Mouse (Mus musculus): ENCODE measurements around the gene Slc16a6. TPM values are rescaled to one million over a fixed set of nuclear protein-coding genes. Genes with fewer than 3 reads are reported as not detected.
A peak's percentile ranks its signal among the peaks of the same experiment; 100 is the strongest.

Slc16a6 gene
- polyA plus RNA-seq, 1 experiment from 2014 or later: 6.4 TPM

DNA sequence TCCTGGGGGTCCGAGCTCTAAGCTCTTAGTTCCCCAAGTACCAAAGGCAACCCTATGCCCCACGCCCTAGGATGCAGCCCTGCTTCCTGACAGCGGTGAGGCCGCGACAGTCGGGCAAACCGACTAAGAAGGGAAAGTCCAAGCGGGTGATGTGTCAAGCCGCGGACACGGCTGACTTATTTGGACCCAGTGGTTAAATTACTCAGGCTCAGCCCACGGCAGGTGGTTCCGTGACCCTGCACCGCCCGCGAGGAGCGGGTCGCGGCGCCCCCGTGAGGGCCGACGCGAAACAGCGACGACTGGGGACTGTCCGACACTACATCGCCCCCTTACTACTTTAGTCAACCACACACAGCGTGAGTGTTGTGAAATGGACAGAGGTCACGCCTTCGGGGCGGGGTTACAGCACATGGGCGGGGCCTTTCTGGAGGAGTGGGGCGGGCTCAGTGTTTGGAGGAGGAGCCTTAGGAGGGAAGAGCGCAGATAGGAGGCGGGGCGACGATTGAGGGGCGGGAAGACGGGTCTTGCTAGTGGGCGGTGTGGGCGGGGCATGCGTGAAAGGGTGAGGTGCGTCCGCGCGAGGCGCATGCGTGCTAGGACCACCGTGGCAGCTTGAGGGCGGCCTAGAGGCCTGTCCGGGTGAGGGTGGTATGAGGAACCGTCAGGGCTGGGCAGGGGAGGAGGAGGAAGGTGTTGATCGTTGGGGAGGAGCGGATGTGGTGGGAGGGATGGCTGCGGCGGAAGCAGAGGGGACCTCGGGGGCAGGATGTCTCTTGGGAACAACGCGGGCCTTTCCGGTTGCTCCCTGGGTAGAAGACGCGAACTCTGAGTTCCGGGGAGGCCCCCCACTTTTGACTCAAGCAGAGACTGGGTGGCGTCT lies 47.8 kb downstream of the Slc16a6 start, which contains the start of gene Amz2:
Gene Amz2, plus strand, starts transcription at position 555 of the 880 bp plus-strand sequence.
- Histone ChIP-seq H3K27ac (ENCODE audit: low read depth, low read length) (peak within 1 kb of the TSS; percentile 84), H3K4me3 (ENCODE audit: low read length) (peak within 1 kb of the TSS; percentile 69), H3K27me3 (replicated peaks; ENCODE audit: control insufficient read depth, insufficient read depth, low read length) (no peaks in the 10 kb centered on the region), H3K4me2 (ENCODE audit: low read length) (peak within 1 kb of the TSS; percentile 79), H3K4me1 (ENCODE audit: control insufficient read depth, insufficient read depth, low read depth, low read length) (peaks cover 5% of the 10 kb centered on the region), H3K36me3 (ENCODE audit: control insufficient read depth, insufficient read depth, low read length) (peaks cover 11% of the 10 kb centered on the region), H3K9ac (ENCODE audit: low read depth, low read length) (peak within 1 kb of the TSS; percentile 86), H3K9me3 (ENCODE audit: control insufficient read depth, low read length) (no peaks in the 10 kb centered on the region; the same call in 1 of the 2 replicates)
- peak; percentile 97 for ATAC-seq
- 1% methylated on average over 63 of the region's 65 CpGs for WGBS

DNA sequence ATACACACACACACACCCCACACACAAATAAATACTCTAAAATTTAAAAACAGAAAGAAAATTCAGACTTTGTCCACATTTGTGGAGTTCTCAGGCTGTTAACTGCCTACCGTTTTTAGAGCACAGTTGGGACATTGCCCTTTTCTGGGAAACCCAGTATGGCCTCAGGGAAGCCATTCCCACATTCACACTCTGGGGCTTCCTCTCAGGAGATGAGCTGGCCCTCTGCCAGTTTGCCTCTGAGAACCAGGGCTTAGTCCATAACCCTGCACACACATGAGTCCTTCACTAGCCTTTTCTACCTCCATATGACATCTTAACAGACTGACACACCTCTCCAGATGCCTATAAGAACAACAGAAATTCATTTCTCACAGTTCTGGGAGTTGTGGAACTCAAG lies 50.1 kb downstream of the Slc16a6 start:
- H3K27ac ChIP-seq (ENCODE audit: low read depth, low read length): no peak overlapping the region
- no peaks in the 10 kb centered on the region for H3K27me3 ChIP-seq (replicated peaks; ENCODE audit: control insufficient read depth, insufficient read depth, low read length)
- no peaks in the 10 kb centered on the region for H3K36me3 ChIP-seq (ENCODE audit: control insufficient read depth, insufficient read depth, low read length)
- H3K4me1 ChIP-seq (ENCODE audit: control insufficient read depth, insufficient read depth, low read depth, low read length): peaks cover 5% of the 10 kb centered on the region
- ATAC-seq: no peak
- H3K4me3 ChIP-seq (ENCODE audit: low read length): no peak overlapping the region
- H3K9me3 ChIP-seq (ENCODE audit: control insufficient read depth, low read length): no peaks in the 10 kb centered on the region; the same call in 1 of the 2 replicates
- H3K4me2 ChIP-seq (ENCODE audit: low read length): no peak overlapping the region
- H3K9ac ChIP-seq (ENCODE audit: low read depth, low read length): no peak overlapping the region
- 67% methylated on average over 1 of the region's 1 CpGs for WGBS

DNA sequence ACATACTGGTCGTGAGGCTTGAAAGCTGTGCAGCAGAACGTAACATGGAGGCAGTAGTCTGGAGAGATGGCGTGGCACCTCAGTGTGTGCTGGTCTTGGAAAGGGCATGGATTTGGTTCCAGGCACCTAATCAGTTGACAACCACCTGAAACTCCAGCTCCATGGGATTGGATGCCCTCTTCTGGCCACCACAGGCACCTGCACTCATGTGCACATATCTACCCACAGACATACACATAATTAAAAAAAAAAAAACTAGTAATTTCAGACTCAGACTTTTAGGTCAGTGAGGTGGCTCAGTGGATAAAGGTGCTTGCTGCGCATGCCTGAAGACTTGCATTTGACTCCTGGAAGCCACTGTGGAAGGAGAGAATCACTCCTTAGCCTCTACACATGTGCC lies 51.1 kb downstream of the Slc16a6 start:
- ATAC-seq: no peak

DNA sequence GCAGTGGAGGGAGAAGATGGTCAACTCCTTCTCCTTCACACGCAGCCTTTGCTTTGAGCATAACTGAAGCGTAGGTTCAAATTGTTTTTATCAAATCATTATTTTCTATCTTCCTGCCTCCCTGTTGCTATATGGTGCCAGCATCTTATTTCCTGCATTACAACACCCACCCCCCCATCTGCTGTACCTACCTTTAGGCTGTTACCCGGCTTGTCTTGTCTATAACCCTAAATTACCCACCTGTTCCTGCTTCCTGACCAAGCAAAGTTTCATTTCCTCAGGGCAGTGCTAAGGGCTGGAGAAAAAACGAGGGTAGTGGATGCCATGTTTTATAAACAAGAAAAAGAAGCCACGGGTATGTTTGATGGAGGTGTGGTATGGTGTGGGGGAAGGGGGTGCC lies 52.2 kb downstream of the Slc16a6 start:
- WGBS: 84% methylated on average over 5 of the region's 5 CpGs
- Histone ChIP-seq H3K9ac (ENCODE audit: low read depth, low read length) (no peak overlapping the region), H3K4me3 (ENCODE audit: low read length) (no peak overlapping the region), H3K4me1 (ENCODE audit: control insufficient read depth, insufficient read depth, low read depth, low read length) (no peaks in the 10 kb centered on the region), H3K36me3 (ENCODE audit: control insufficient read depth, insufficient read depth, low read length) (no peaks in the 10 kb centered on the region), H3K27me3 (replicated peaks; ENCODE audit: control insufficient read depth, insufficient read depth, low read length) (no peaks in the 10 kb centered on the region), H3K4me2 (ENCODE audit: low read length) (no peak overlapping the region), H3K27ac (ENCODE audit: low read depth, low read length) (no peak overlapping the region), H3K9me3 (ENCODE audit: control insufficient read depth, low read length) (no peaks in the 10 kb centered on the region; the same call in 1 of the 2 replicates)
- no peak for ATAC-seq

More for the DNA sequence above, 51.1 kb downstream of the Slc16a6 start:
- H3K36me3 ChIP-seq (ENCODE audit: control insufficient read depth, insufficient read depth, low read length): no peaks in the 10 kb centered on the region
- H3K9me3 ChIP-seq (ENCODE audit: control insufficient read depth, low read length): no peaks in the 10 kb centered on the region; the same call in 1 of the 2 replicates
- 98% methylated on average over 4 of the region's 4 CpGs for WGBS
- H3K9ac ChIP-seq (ENCODE audit: low read depth, low read length): no peak overlapping the region
- H3K4me2 ChIP-seq (ENCODE audit: low read length): no peak overlapping the region
- H3K4me3 ChIP-seq (ENCODE audit: low read length): no peak overlapping the region
- H3K4me1 ChIP-seq (ENCODE audit: control insufficient read depth, insufficient read depth, low read depth, low read length): peaks cover 5% of the 10 kb centered on the region
- no peaks in the 10 kb centered on the region for H3K27me3 ChIP-seq (replicated peaks; ENCODE audit: control insufficient read depth, insufficient read depth, low read length)
- no peak overlapping the region for H3K27ac ChIP-seq (ENCODE audit: low read depth, low read length)

DNA sequence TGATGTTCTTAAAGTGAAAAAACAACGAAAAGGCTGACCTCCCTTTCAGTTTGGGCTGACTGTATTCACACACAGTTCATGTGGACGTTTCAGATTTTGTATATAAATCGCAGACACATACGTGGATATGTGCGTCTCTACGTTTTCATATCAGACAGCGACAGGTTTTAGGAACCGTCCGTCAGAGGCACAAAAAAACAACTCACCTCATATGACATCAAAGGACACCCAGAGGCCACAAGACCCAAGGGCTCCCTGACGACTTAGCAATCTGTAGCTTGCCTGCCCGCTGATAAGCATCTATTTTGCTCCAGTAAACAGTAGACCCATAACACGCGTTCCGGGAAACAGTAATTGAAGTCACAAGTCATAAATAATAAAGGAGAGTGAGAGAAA lies 52.8 kb downstream of the Slc16a6 start:
- no peak overlapping the region for H3K9ac ChIP-seq (ENCODE audit: low read depth, low read length)
- no peaks in the 10 kb centered on the region for H3K36me3 ChIP-seq (ENCODE audit: control insufficient read depth, insufficient read depth, low read length)
- H3K4me3 ChIP-seq (ENCODE audit: low read length): no peak overlapping the region
- no peak overlapping the region for H3K27ac ChIP-seq (ENCODE audit: low read depth, low read length)
- H3K9me3 ChIP-seq (ENCODE audit: control insufficient read depth, low read length): no peaks in the 10 kb centered on the region; the same call in 1 of the 2 replicates
- 86% methylated on average over 14 of the region's 14 CpGs for WGBS
- no peak for ATAC-seq
- H3K4me1 ChIP-seq (ENCODE audit: control insufficient read depth, insufficient read depth, low read depth, low read length): no peaks in the 10 kb centered on the region
- H3K27me3 ChIP-seq (replicated peaks; ENCODE audit: control insufficient read depth, insufficient read depth, low read length): no peaks in the 10 kb centered on the region
- H3K4me2 ChIP-seq (ENCODE audit: low read length): no peak overlapping the region

DNA sequence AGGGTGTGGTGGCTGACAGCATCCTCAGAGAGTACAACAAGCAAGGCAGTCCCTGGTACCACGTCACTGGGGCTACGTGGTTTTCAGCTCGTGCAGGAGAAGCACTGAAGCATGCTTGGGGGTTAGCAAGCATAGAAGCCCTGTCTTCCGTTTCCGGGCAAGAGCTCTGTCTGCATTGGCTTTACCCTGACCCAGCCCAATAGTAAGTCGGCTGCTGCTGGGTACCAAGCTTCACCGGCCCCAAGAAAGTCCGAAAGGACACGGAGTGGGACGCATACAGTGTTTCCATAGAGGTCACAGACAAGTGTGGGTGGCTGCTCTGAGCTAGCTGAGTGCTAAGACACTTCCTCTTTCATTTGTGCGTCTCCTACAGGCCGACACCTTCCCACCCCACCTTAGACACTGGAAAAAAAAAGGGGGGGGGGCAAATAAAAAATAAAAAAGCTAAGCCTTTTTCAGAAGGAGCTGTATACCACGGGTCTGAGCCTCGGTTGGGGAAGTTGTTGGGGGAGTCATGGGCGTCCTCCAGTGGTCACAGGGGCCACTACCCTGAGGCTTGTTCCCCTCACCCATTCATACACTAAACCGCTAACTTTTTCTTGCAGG lies 53.3 kb downstream of the Slc16a6 start:
- no peaks in the 10 kb centered on the region; the same call in 1 of the 2 replicates for H3K9me3 ChIP-seq (ENCODE audit: control insufficient read depth, low read length)
- no peak overlapping the region for H3K9ac ChIP-seq (ENCODE audit: low read depth, low read length)
- ATAC-seq: no peak
- no peaks in the 10 kb centered on the region for H3K36me3 ChIP-seq (ENCODE audit: control insufficient read depth, insufficient read depth, low read length)
- H3K4me2 ChIP-seq (ENCODE audit: low read length): no peak overlapping the region
- H3K27me3 ChIP-seq (replicated peaks; ENCODE audit: control insufficient read depth, insufficient read depth, low read length): no peaks in the 10 kb centered on the region
- no peak overlapping the region for H3K4me3 ChIP-seq (ENCODE audit: low read length)
- H3K27ac ChIP-seq (ENCODE audit: low read depth, low read length): no peak overlapping the region
- H3K4me1 ChIP-seq (ENCODE audit: control insufficient read depth, insufficient read depth, low read depth, low read length): no peaks in the 10 kb centered on the region
- 44% methylated on average over 16 of the region's 16 CpGs for WGBS

DNA sequence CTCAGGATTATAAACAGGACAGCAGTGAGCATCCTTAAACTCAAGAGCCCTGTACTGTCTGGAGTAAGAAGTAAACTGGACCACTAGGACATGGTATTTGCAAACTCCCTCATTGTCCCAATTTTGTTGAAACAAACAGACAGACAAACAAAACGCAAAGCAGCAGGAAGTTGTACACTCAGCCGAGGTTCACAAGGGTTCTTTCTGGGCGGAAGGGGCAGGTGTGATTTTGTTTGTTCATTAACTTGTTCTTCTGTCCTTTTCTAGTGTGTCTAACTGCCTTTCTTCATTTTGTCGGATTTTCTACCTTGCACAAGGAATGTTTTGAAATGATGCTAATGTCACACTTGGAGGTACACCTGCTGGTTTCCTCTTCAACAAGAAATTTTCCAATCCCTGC lies 53.9 kb downstream of the Slc16a6 start:
- Histone ChIP-seq H3K4me1 (ENCODE audit: control insufficient read depth, insufficient read depth, low read depth, low read length) (no peaks in the 10 kb centered on the region), H3K36me3 (ENCODE audit: control insufficient read depth, insufficient read depth, low read length) (no peaks in the 10 kb centered on the region), H3K9ac (ENCODE audit: low read depth, low read length) (no peak overlapping the region), H3K4me2 (ENCODE audit: low read length) (no peak overlapping the region), H3K4me3 (ENCODE audit: low read length) (no peak overlapping the region), H3K27ac (ENCODE audit: low read depth, low read length) (no peak overlapping the region), H3K27me3 (replicated peaks; ENCODE audit: control insufficient read depth, insufficient read depth, low read length) (no peaks in the 10 kb centered on the region), H3K9me3 (ENCODE audit: control insufficient read depth, low read length) (no peaks in the 10 kb centered on the region; the same call in 1 of the 2 replicates)
- 49% methylated on average over 4 of the region's 4 CpGs for WGBS
- ATAC-seq: no peak

DNA sequence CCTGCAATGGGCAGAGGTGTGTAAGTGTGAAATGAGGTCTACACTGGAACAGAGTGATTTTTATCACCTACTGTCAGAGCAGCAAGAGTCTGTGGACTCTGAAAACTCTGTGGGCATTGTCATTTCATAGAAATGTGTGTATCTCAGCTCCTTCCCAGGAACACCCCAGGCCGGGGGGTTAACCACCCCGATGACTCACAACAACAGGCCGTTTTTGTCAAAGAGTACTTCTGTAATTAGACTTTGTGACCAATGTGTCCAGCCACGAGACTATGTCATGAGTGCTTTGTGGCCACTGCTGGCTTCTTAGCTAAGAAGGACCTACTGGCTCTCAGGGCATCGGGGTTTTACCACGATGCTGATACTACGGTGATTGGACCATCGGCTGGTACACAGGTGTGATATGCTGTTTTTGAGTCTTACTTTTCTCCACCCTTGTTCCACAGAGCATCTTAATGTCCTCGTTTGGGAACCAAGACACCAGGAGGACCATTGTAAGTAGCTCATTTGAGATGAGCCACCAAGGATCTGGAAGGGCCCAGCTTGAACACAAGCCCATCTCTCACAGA lies 55.8 kb downstream of the Slc16a6 start:
- Histone ChIP-seq H3K36me3 (ENCODE audit: control insufficient read depth, insufficient read depth, low read length) (no peaks in the 10 kb centered on the region), H3K9me3 (ENCODE audit: control insufficient read depth, low read length) (no peaks in the 10 kb centered on the region; the same call in 1 of the 2 replicates), H3K27ac (ENCODE audit: low read depth, low read length) (no peak overlapping the region), H3K4me3 (ENCODE audit: low read length) (no peak overlapping the region), H3K4me2 (ENCODE audit: low read length) (no peak overlapping the region), H3K9ac (ENCODE audit: low read depth, low read length) (no peak overlapping the region), H3K27me3 (replicated peaks; ENCODE audit: control insufficient read depth, insufficient read depth, low read length) (no peaks in the 10 kb centered on the region), H3K4me1 (ENCODE audit: control insufficient read depth, insufficient read depth, low read depth, low read length) (no peaks in the 10 kb centered on the region)
- ATAC-seq: no peak
- 96% methylated on average over 9 of the region's 9 CpGs for WGBS
